Mouse (Mus musculus) testis, postnatal 14 days (tissue): ENCODE data around the gene Gm49384.

Source experiments
- DNase-seq: peaks from one replicate; pipeline ENCODE4 v3.0.0; 2021; ENCODE audit warnings: low spot score

Gm49384 gene

DNA sequence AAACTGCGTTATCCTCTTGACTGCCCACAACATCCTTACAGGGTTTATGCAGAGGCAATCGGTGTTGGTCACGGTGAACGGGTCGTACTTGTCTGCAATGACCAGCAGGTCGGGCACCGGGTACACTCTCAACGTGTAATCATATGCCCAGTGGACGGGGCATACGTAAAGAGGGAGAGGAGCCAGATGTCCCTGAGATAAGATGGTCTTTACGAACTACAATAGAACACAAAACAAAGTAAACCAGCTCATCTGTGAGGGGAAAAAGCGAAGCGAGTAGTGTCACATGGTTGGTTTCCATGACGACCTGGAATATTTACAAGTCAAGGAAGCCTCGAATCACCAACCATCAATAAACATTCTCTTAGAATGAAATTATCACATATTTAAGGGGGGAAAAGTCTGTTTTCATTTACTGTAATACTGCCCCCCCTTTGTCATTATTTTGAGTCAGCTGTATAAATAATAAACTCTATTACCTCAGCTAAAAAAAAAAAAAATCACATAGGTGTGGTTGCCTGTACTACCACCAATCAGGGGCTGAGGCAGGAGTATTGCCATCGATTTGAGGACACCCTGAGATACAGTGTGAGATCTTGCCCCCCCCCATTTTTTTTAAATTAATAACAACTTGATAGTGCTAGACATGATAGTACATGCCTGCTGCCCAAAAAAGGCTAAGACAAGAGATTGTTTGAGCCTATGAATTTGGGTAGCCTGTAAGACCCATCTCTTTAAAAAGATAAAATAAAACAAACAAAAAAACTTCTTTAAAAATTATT lies at the start of gene Gm49384:
Gene Gm49384 (minus strand): TSS at position 216 of the 782 bp plus-strand sequence.
- DNase-seq = no peak

- DNase-seq = no peak
These were observed 49.7 kb upstream of the Gm49384 start for GRCm38 (mm10) chr12:69253806-69254205.

- DNase-seq = peak; percentile 31
These were observed 46.7 kb upstream of the Gm49384 start for GRCm38 (mm10) chr12:69250756-69251155.

- DNase-seq = no peak
These were observed 45.7 kb upstream of the Gm49384 start for GRCm38 (mm10) chr12:69249766-69250165.

- DNase-seq = peak; percentile 74
These were observed 37.8 kb upstream of the Gm49384 start for GRCm38 (mm10) chr12:69241771-69242431.

GRCm38 (mm10) chr12:69241405-69241770 lies 37.3 kb upstream of the Gm49384 start:
- no peak for DNase-seq

GRCm38 (mm10) chr12:69240876-69241275 lies 36.8 kb upstream of the Gm49384 start, which contains the start of gene Klhdc1:
TSS of gene Klhdc1 (plus strand) at chr12:69241176.
- DNase-seq = no peak

- DNase-seq = no peak
These were observed 34.2 kb upstream of the Gm49384 start for GRCm38 (mm10) chr12:69238284-69238683.

- no peak for DNase-seq
These were observed 31.7 kb upstream of the Gm49384 start for GRCm38 (mm10) chr12:69235782-69236181.

DNA sequence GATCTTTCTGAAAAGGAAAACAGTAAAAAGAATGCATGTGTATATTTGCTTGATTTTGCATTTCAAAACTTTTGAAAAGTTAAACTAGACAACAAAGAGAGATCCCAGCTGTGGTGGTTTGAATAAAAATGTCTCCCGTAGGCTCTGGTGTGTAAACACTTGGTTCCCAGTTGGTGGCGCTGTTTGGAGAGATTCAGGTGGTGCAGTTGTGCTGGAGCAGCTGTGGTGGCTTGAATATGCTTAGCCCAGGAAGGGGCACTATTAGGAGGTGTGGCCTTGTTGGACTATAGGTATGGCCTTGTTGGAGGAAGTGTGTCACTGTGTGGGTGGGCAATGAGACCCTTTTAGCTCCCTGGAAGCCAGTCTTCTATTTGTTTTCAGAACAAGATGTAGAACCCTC lies 25.2 kb upstream of the Gm49384 start:
- no peak for DNase-seq

- peak; percentile 86 for DNase-seq
These were observed 23.9 kb upstream of the Gm49384 start, which contains the start of gene Pole2 for GRCm38 (mm10) chr12:69227776-69228466. TSS of gene Pole2 (minus strand) at chr12:69228195.

DNA sequence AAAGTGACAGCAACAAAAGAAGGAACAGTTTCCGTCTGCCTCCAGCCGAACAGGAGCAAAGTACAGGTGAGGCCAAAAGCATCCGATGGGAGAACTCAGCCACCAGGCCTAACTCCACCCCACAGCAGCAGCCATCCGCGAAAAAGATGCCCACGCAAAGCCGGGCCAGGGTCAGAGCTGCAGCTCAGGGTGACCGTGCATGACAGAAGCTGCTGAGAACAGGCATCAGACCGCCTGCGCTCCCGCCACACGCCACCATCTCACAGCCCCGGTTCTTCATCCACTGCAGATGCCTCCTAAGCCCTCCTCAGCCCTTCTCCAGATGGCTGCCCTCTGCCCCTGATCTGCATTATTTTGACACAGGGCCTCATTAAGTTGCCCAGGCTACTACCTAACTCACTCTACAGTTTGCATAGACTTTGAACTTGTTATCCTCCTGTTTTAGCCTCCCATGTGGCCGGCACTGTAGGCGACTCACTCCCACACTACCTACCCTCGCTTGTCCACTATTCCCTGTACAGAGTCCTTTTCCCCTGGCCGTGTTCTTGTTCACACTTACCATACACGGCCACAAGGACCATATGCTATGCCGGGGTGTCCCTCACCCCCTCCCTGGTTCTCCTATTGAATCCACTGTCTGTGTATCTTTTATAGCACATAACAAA lies 16.7 kb upstream of the Gm49384 start:
- DNase-seq = no peak

DNA sequence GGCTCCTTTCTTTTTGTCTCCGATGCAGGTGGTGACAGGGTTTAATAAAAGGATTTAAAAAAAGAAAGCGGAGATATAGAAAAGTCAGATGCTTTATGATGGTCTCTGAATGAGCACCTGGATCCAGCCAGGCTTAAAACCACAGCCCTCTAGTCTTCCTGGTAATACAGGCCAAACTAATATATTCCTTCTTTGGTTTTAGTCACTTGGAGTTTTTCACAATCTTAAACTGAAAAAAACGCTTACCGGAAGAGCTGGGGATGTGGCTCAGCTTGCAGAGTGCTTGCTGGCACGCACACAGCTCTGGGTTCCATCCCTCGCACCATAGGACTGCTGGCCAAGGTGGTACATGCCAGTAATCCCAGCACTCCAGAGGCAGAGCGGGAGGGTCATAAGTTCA lies 12.5 kb upstream of the Gm49384 start:
- DNase-seq = no peak

- no peak for DNase-seq
These were observed 11.1 kb upstream of the Gm49384 start for GRCm38 (mm10) chr12:69215000-69215785.

GRCm38 (mm10) chr12:69214393-69214792 lies 10.3 kb upstream of the Gm49384 start:
- no peak for DNase-seq

DNA sequence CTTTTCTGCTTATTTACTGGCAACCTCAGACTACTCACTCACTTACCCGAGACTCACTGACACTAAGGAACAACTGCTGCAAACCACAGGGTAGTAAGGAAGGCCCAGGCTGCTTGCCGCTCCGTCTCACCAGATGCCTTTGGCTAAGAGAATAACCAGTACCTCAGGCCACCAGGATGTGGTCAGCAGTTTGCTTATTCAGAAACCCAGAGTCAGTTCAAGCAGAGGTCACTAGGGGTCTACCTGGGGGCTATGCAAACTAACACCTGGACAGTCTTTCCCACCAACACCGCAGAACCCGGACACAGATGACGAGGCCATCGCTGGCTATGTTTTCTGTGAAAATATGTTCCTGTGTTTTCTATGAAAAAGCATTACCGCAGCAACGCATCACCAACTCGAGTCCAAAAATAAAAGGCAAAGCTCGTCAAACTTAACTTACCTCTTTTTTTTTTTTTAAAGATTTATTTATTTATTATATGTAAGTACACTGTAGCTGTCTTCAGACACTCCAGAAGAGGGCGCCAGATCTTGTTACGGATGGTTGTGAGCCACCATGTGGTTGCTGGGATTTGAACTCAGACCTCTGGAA lies 9.2 kb upstream of the Gm49384 start:
- DNase-seq = no peak

DNA sequence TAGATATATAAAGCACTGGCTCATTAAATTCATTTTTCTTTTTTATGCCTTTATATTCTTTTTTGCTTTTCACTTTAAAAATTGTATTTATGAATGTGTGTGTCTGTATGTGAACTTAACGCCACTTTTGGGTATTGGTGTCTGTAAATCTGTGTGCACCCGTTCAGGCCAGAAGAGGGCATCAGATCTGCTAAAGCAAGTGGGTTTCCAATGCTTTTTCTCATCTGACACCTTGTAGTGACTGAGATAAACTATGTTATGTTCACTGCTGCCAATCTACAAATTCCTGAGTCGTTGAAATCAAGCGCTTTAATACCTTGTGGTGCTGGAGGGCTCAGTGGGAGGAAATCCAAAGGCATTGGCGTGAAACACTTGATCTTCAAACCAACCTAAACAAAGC lies 7.0 kb upstream of the Gm49384 start:
- no peak for DNase-seq

- DNase-seq = no peak
These were observed 6.3 kb upstream of the Gm49384 start for GRCm38 (mm10) chr12:69210056-69210979.

GRCm38 (mm10) chr12:69208520-69208919 lies 4.5 kb upstream of the Gm49384 start:
- DNase-seq = no peak

- DNase-seq = no peak
These were observed 3.9 kb upstream of the Gm49384 start for GRCm38 (mm10) chr12:69207926-69208325.
